In the genomic region with DNA sequence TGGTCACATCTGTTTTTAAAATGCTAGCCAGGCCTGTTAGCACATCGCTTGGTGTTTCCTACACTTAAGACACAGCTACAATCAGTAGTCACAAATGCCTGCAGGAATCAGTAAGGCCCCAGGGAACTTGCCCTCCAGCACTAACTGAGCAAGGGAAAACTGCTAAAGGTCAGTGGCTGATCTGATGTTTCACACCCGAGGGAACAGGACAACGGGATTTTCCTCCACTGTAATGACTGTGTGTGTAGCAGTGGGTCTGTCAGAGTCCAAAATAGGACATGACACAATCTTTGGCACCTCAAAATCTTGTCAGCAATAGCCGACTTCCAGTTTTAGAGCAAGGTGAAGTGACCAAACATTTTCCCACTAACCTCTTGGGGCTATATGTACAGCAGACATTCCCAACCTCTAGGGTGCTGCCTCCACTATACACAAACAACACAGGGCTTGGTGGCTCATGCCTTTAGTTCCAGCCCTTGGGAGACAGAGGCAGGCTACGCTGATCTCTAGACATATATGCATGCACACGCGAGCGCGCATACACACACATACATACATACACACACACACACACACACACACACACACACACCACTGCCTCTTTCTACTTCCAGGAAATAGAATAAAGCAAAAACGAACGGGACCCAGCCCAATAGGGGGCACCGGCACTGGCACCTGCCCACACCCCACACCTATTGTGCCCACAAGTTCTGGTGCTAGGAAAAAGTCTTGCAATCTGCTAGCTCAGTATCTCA, we compare ENCODE assay signal across 11 mouse cellular contexts. TPM values are rescaled to one million over a fixed set of nuclear protein-coding genes. Genes with fewer than 3 reads are reported as not detected.
A peak's percentile ranks its signal among the peaks of the same experiment; 100 is the strongest.
DNase-seq lines count a peak whose midpoint lies in the region; ATAC-seq and TF ChIP-seq lines count a peak whose summit lies in the region.
"Had no signal": no experiment of that assay in that cellular context is flagged by ENCODE, and none has a peak within 500 bp of the region (broad histone marks: within the 10 kb centered on the region; RNA-seq: fewer than 3 reads in every experiment).

No protein-coding gene starts in this region.

- TF ChIP-seq POLR2A in heart, adult 2 months (IDR thresholded peaks at IDR 0.05; ENCODE audit: insufficient read depth, low read depth, low read length) = no peak

- peaks cover 51% of the 10 kb centered on the region for H3K4me1 ChIP-seq in heart, adult 2 months (ENCODE audit: control insufficient read depth, insufficient read depth, low read length)
- peaks cover 39% of the 10 kb centered on the region for H3K4me1 ChIP-seq in neural tube, embryonic 13.5 days (replicated peaks)
- peaks cover 90% of the 10 kb centered on the region for H3K4me1 ChIP-seq in heart, embryonic 15.5 days (replicated peaks)

- no peak for ATAC-seq in neural tube, embryonic 13.5 days (ENCODE audit: low read depth)
- ATAC-seq in heart, embryonic 15.5 days (replicated peaks; ENCODE audit: insufficient number of reproducible peaks, insufficient read depth, low FRiP score, low read depth) = no peak

- H3K27ac ChIP-seq in heart, adult 2 months = peak overlapping the region; percentile 87
- H3K27ac ChIP-seq in neural tube, embryonic 13.5 days (replicated peaks) = 0 out of 2 replicates have a peak overlapping the region, but pooled peaks have one; percentile 33
- H3K27ac ChIP-seq in heart, embryonic 15.5 days = peak overlapping the region; percentile 85
- H3K27ac ChIP-seq: layer of hippocampus, adult 2 months; limb, embryonic 13.5 days had no signal

- 43% methylated on average over 12 of the region's 12 CpGs for WGBS in heart, adult 2 months
- WGBS in neural tube, embryonic 13.5 days = 85% methylated on average over 12 of the region's 12 CpGs
- WGBS in heart, embryonic 15.5 days = 57% methylated on average over 12 of the region's 12 CpGs

- H3K36me3 ChIP-seq in heart, adult 2 months (ENCODE audit: control insufficient read depth, insufficient read depth, low read length) = peaks cover 28% of the 10 kb centered on the region
- H3K36me3 ChIP-seq in neural tube, embryonic 13.5 days = no peaks in the 10 kb centered on the region
- H3K36me3 ChIP-seq in heart, embryonic 15.5 days = peaks cover 18% of the 10 kb centered on the region; the same call in 1 of the 2 replicates

- TF ChIP-seq CTCF in heart, adult 2 months (IDR thresholded peaks at IDR 0.05) = no peak

- H3K9ac ChIP-seq in heart, adult 2 months (ENCODE audit: low read depth, low read length) = peak overlapping the region; percentile 26; the same call in 1 of the 2 replicates
- no peak overlapping the region for H3K9ac ChIP-seq in neural tube, embryonic 13.5 days
- peak overlapping the region; percentile 21; the same call in 1 of the 2 replicates for H3K9ac ChIP-seq in heart, embryonic 15.5 days
- H3K9ac ChIP-seq: limb, embryonic 13.5 days had no signal

- no peak overlapping the region for H3K4me3 ChIP-seq in heart, adult 2 months
- no peak overlapping the region for H3K4me3 ChIP-seq in neural tube, embryonic 13.5 days
- H3K4me3 ChIP-seq in heart, embryonic 15.5 days = peak overlapping the region; percentile 3
- H3K4me3 ChIP-seq: layer of hippocampus, adult 2 months; limb, embryonic 13.5 days had no signal

- H3K27me3 ChIP-seq in heart, adult 2 months (ENCODE audit: control insufficient read depth, insufficient read depth, low read length) = no peaks in the 10 kb centered on the region
- H3K27me3 ChIP-seq in neural tube, embryonic 13.5 days = no peaks in the 10 kb centered on the region
- no peaks in the 10 kb centered on the region for H3K27me3 ChIP-seq in heart, embryonic 15.5 days
- H3K27me3 ChIP-seq: limb, embryonic 13.5 days had no signal

- intact Hi-C loops in heart, adult 2 months (cut with DNase I) = loop anchor here (2.0 kb wide), 1 partner anchor 32 kb away; no protein-coding TSS in a partner anchor
- intact Hi-C loops in heart, postnatal 36 days (cut with DNase I) = loop anchor here (2.0 kb wide), 2 partner anchors 16 to 34 kb away; no protein-coding TSS in a partner anchor

- H3K79me2 ChIP-seq in heart, adult 2 months (replicated peaks; ENCODE audit: control insufficient read depth, insufficient read depth, low read length) = no peaks in the 10 kb centered on the region; the same call in 1 of the 2 replicates

- H3K4me2 ChIP-seq in neural tube, embryonic 13.5 days = no peak overlapping the region
- H3K4me2 ChIP-seq in heart, embryonic 15.5 days = peak overlapping the region; percentile 49
- H3K4me2 ChIP-seq: limb, embryonic 13.5 days had no signal

- no peak for TF ChIP-seq EP300 in heart, adult 2 months (IDR thresholded peaks at IDR 0.05; ENCODE audit: insufficient read depth, low read depth, low read length)

- no peak for DNase-seq in heart, adult 2 months
- no peak for DNase-seq in heart, postnatal 36 days
- DNase-seq in neural tube, embryonic 10.5 days (ENCODE audit: extremely low spot score, low spot score) = no peak
- no peak for DNase-seq in spleen, adult 18-20 months
- no peak for DNase-seq in urinary bladder, postnatal 14 days (ENCODE audit: low spot score)
- DNase-seq in lung, postnatal 4 days = no peak
- DNase-seq: midbrain, embryonic 14.5 days had no signal

- no peaks in the 10 kb centered on the region for H3K9me3 ChIP-seq in neural tube, embryonic 13.5 days
- no peaks in the 10 kb centered on the region for H3K9me3 ChIP-seq in heart, embryonic 15.5 days (replicated peaks)
- H3K9me3 ChIP-seq: limb, embryonic 13.5 days had no signal

RNA-seq across cellular contexts. Expression of a gene that starts 10.6 kb away (rescaled TPM):
- 100 to 1,000 TPM in 1 of 2 experiments, 10 to 100 TPM in 1; 98.9 to 116 TPM for total RNA-seq in heart, adult 2 months (2021)
- polyA plus RNA-seq in heart, adult 2 months (2012; rRNA removed) = 34.0 and 53.7 TPM in 2 replicates
- 100 to 1,000 TPM; 109 to 113 TPM for total RNA-seq in heart, postnatal 36 days (2021)
- 11.5 and 13.4 TPM in 2 replicates for polyA plus RNA-seq in neural tube, embryonic 13.5 days (2015; fragmentation: Nextera tagmentation; extraction: Ambion mirVana)
- polyA plus RNA-seq in heart, embryonic 15.5 days (2015; fragmentation: Nextera tagmentation; extraction: Ambion mirVana) = 121 and 127 TPM in 2 replicates

Comparison
In these comparisons a context has a peak if more than half of its experiments do, and no peak if none do; other contexts are left out.
1. H3K27ac ChIP-seq: peak in every context shown above with its lines; median percentile 87 in heart, adult 2 months; 85 in heart, embryonic 15.5 days; 33 in neural tube, embryonic 13.5 days.